Mouse (Mus musculus) heart, embryonic 15.5 days (tissue): Measurements from ENCODE around the gene 4930402H24Rik. TPM values are rescaled to one million over a fixed set of nuclear protein-coding genes. Genes with fewer than 3 reads are reported as not detected.

Experiments
- ATAC-seq: fragments of 200-750 bp; cut with Nextera tagmentation; replicated peaks from 2 replicates; pipeline ENCODE4 v1.8.0; 2017; ENCODE audit warnings: low read depth, moderate TSS enrichment; ENCODE audit not compliant: insufficient number of reproducible peaks, insufficient read depth, low FRiP score
- H3K27ac ChIP-seq: fragments of 300-500 bp; sonication (generic); 2 replicates; pipeline ENCODE4 v1.5.1; 2015; ENCODE audit warnings: mild to moderate bottlenecking, inconsistent platforms
- H3K27me3 ChIP-seq: fragments of 300-500 bp; sonication (generic); 2 replicates; pipeline ENCODE4 v1.6.1; 2015; ENCODE audit warnings: inconsistent platforms
- H3K36me3 ChIP-seq: fragments of 300-500 bp; sonication (generic); 2 replicates; pipeline ENCODE4 v1.6.1; 2015; ENCODE audit warnings: mild to moderate bottlenecking, inconsistent platforms
- H3K4me1 ChIP-seq: fragments of 300-500 bp; sonication (generic); replicated peaks from 2 replicates; pipeline ENCODE4 v1.6.1; 2015; ENCODE audit warnings: inconsistent platforms
- H3K4me2 ChIP-seq: fragments of 300-500 bp; sonication (generic); 2 replicates; pipeline ENCODE4 v1.6.1; 2015; ENCODE audit warnings: inconsistent platforms, mild to moderate bottlenecking, moderate library complexity
- H3K4me3 ChIP-seq: fragments of 300-500 bp; sonication (generic); 2 replicates; pipeline ENCODE4 v1.5.1; 2015; ENCODE audit warnings: mild to moderate bottlenecking, inconsistent platforms
- H3K9ac ChIP-seq: fragments of 300-500 bp; sonication (generic); 2 replicates; pipeline ENCODE4 v1.6.1; 2015; ENCODE audit warnings: mild to moderate bottlenecking, inconsistent platforms
- H3K9me3 ChIP-seq: fragments of 300-500 bp; sonication (generic); replicated peaks from 2 replicates; pipeline ENCODE4 v1.6.1; 2016; ENCODE audit warnings: inconsistent platforms
- WGBS: fragments of 180-500 bp; shearing (Covaris S2); methylation state at CpG from one replicate; pipeline ENCODE4 v1.1.7; 2015; ENCODE audit warnings: mixed read lengths; 5-methylcytosine and 5-hydroxymethylcytosine counted together
- polyA plus RNA-seq: library from polyadenylated mRNA; unstranded; fragments of >200 nt; fragmentation: Nextera tagmentation; extraction: Ambion mirVana; gene quantifications from 2 replicates; pipeline ENCODE4 v1.2.1, GENCODE M21; 2015

The 4930402H24Rik gene
- polyA plus RNA-seq, 1 experiment from 2014 or later = 50.9 TPM

DNA sequence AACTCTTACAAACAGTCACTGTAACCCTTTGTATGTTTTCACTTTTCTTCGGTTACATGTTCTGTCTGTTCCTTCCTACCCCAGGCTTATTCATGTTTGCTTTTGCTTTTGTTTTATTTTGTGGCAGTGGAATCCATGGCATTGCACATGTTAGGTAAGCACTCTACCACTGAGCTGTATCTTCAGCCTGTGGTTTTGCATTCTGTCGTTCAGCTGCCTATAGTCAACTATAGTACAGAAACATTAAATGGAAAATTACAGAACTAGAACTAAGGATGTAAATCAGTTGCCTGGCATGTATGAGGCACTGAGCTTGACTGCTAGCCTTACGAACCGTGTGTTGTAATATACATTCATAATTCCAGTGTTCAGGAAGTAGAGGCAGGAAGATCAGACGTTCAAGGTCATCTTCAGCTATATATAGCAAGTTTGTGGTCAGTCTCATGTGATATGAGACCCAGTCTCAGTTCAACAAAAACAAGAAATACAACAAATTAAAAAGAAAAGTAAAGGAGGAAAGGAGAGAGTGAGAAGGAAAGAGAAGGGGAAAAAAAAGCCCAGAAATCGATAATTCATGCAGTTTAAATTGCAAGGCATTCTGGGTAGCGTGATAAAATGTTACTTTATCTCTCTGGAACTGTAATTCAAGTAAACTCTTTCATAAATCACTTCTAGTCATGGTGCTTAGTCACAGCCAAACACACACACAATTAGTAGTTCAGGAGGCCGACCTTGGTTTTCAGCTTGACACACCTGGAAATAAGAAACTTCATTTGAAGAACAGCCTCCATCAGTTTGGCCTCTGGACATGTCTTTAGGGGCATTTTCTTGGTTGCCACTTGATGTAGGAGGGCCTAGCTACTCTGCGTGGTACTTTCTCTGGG lies 54.6 kb downstream of the 4930402H24Rik start:
- H3K4me3 ChIP-seq = no peak overlapping the region
- no peak overlapping the region for H3K4me2 ChIP-seq
- no peak overlapping the region for H3K9ac ChIP-seq
- no peaks in the 10 kb centered on the region for H3K4me1 ChIP-seq
- ATAC-seq = no peak
- no peaks in the 10 kb centered on the region for H3K9me3 ChIP-seq
- H3K36me3 ChIP-seq = no peaks in the 10 kb centered on the region
- H3K27ac ChIP-seq = no peak overlapping the region
- 73% methylated on average over 9 of the region's 9 CpGs for WGBS
- H3K27me3 ChIP-seq = no peaks in the 10 kb centered on the region

DNA sequence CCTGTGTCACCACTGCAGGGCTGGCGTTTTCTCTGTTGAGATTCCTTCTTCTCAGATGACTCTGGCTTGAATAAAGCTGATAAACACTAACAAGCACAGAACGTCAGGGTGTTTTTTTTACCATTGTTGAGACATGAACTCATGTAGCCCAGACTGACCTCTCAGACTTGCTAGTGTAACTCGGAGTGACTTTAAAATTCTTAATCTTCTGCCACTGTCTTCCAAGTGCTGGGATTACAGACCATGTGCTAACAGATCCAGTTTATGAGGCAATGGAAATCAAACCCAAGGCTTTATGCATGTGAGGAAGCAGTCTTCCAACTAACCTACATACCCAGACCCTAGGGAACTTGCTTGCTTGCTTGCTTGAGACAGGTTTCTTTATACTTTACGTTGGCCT lies 56.5 kb downstream of the 4930402H24Rik start:
- 50% methylated on average over 4 of the region's 4 CpGs for WGBS
- H3K27ac ChIP-seq = no peak overlapping the region
- no peaks in the 10 kb centered on the region for H3K9me3 ChIP-seq
- no peak overlapping the region for H3K4me2 ChIP-seq
- no peaks in the 10 kb centered on the region for H3K36me3 ChIP-seq
- H3K4me3 ChIP-seq = no peak overlapping the region
- no peaks in the 10 kb centered on the region for H3K27me3 ChIP-seq
- H3K4me1 ChIP-seq = no peaks in the 10 kb centered on the region
- ATAC-seq = no peak
- no peak overlapping the region for H3K9ac ChIP-seq

DNA sequence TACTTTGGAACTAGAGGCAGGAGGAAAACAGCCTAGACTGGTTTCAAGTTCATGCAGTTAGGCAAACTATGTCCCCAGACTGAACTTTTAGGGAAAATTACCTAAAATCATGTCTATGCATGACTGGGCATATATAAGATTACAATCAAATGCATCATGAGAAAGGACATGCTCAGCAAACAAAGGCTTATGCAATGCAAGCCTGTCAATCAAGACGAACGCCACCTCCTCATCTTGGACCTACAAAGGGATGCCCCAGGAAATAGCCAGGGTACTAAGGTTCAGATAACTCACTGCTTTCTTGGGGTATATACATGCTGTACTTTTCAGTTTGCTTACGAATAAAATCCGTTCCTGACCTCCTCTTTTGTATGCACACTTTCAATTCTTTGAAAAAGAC lies 57.9 kb downstream of the 4930402H24Rik start:
- Histone ChIP-seq H3K27me3 (no peaks in the 10 kb centered on the region), H3K4me3 (no peak overlapping the region), H3K36me3 (no peaks in the 10 kb centered on the region), H3K4me2 (no peak overlapping the region), H3K4me1 (peaks cover 10% of the 10 kb centered on the region), H3K9ac (no peak overlapping the region), H3K9me3 (no peaks in the 10 kb centered on the region), H3K27ac (no peak overlapping the region)
- WGBS = 85% methylated on average over 4 of the region's 4 CpGs
- ATAC-seq = no peak

DNA sequence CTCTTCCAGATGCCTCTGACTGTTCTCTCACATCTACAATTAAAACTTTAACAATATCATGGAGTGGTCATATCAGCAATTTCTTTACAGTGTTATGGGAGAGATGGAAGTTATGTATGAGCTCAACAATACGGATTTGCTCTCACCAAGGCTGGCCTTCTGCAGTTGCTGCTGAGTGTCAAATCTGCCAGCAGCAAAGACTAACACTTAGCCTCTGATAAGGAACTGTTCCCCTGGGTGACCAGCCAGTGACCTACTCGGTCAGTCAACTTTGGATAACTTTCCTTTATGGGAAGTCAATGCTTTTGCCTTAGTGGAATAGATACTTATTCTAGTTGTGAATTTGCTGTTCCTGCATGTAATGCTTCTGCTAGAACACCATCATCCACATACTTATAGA lies 62.6 kb downstream of the 4930402H24Rik start:
- Histone ChIP-seq H3K9ac (no peak overlapping the region), H3K4me1 (peaks cover 20% of the 10 kb centered on the region), H3K27ac (peak overlapping the region; percentile 69), H3K27me3 (no peaks in the 10 kb centered on the region), H3K9me3 (no peaks in the 10 kb centered on the region), H3K4me2 (0 out of 2 replicates have a peak overlapping the region, but pooled peaks have one; percentile 16), H3K4me3 (no peak overlapping the region), H3K36me3 (no peaks in the 10 kb centered on the region)
- WGBS = 11% methylated on average over 2 of the region's 2 CpGs
- ATAC-seq = no peak; the same call in 1 of the 2 replicates

DNA sequence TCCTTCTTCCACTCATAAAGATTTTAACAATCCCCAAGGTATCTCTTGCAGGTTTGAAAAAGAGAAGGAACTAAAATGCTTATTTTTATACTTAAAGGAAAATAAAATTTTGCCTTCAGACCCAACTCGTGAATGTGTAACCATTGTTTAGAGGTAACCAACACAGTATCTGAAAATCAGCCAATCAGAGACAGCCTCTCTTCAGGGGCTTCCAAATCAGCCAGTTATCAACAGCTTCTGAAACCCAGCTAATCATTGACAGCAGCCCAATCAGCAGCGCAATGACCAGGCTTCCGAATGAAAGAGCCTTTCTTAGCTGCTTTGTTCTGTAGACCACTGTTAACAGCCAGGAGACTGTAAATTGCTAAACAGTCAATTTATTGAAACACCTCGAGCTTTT lies 65.4 kb downstream of the 4930402H24Rik start:
- Histone ChIP-seq H3K4me2 (peak overlapping the region; percentile 62; the same call in 1 of the 2 replicates), H3K4me3 (no peak overlapping the region), H3K27me3 (no peaks in the 10 kb centered on the region), H3K36me3 (peaks cover 12% of the 10 kb centered on the region; the same call in 1 of the 2 replicates), H3K4me1 (peaks cover 28% of the 10 kb centered on the region), H3K27ac (no peak overlapping the region), H3K9me3 (no peaks in the 10 kb centered on the region), H3K9ac (no peak overlapping the region)
- no peak for ATAC-seq
- WGBS = 30% methylated on average over 4 of the region's 4 CpGs

DNA sequence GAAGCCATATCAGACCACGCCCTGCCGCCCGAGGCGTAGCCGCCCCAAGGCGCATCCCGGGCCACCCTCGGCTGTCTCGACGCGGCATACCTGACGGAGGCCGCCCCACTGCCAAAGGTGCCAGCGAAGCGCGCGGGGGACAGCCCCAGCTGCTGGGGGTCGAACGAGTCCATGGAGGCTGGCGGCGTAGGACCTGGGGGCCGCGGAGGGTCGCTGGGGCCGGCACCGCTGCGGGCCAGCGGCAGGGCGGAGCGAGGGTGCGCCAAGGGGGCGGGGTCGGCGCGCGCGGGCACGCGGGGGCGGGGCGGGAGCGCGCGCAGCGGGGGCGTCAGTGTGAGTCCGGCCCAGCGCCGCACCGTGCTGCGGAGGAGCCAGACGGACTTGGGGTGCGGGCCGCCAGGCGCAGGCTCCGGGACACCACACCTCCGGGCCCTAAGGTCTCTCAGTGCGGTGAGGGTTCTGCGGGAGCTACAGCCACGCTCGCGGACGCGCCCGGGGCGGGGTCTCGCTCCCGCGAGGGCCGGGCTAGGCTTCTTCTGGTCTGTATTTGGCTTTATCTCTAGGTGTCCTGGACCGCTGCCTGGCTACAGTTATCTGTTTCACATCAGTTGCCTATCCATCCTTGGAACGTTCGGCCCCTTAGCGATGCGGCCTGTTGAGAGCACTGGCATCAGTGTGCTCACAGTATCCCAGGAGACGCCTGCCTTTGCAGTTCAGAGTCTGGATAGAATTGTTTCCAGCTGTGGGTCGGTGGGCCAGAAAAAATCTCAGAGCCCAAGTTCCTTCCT lies 66.1 kb downstream of the 4930402H24Rik start:
- ATAC-seq = peak; percentile 91

DNA sequence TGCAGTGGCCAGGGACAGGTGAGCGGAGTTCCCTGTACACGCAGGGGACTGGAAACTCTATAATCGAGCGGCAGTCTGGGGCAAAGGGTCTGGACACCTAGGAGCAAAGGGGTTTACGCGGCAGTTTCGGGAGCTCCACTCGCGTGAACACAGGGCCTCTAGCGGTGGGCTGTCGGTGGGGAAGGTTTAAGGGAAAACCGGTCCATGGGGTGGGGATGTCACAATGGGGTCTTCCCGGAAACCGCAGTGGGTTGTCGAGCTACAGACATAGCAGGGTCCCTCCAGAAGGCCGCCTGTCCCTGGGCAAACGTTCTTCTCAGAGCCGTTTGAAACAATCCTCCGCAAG lies 66.7 kb downstream of the 4930402H24Rik start:
- Histone ChIP-seq H3K4me3 (peak overlapping the region; percentile 90), H3K27ac (peak overlapping the region; percentile 92), H3K9me3 (no peaks in the 10 kb centered on the region), H3K4me2 (peak overlapping the region; percentile 62), H3K36me3 (peaks cover 20% of the 10 kb centered on the region; the same call in 1 of the 2 replicates), H3K4me1 (peaks cover 27% of the 10 kb centered on the region), H3K9ac (peak overlapping the region; percentile 92), H3K27me3 (no peaks in the 10 kb centered on the region)
- ATAC-seq = peak; percentile 18
- WGBS = under 1% methylated on average over 19 of the region's 19 CpGs

More for the DNA sequence above, 66.1 kb downstream of the 4930402H24Rik start:
- peak overlapping the region; percentile 92 for H3K27ac ChIP-seq
- peak overlapping the region; percentile 62 for H3K4me2 ChIP-seq
- WGBS = under 1% methylated on average over 74 of the region's 77 CpGs
- no peaks in the 10 kb centered on the region for H3K27me3 ChIP-seq
- H3K4me1 ChIP-seq = peaks cover 28% of the 10 kb centered on the region
- H3K4me3 ChIP-seq = peak overlapping the region; percentile 90
- H3K9ac ChIP-seq = peak overlapping the region; percentile 92
- no peaks in the 10 kb centered on the region for H3K9me3 ChIP-seq
- H3K36me3 ChIP-seq = peaks cover 16% of the 10 kb centered on the region; the same call in 1 of the 2 replicates

DNA sequence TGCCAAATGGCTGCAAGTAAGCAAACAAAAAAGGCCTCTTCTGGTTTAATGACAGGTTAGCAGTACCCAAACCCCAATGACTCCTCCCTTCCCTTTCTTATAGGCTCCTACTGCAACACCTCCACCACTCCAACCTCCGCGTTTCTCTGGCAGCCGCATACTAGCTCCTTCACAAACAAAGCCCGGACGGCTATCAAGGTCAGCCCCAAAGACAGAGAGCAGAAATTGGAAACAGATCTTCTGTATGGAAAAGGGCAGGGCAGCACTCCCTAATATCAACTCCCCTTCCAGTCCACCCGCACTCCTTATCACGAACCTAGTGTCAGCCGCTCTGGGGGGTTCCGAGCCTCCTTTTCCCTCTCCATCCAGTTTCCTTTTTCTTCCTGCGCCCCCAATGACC lies 67.1 kb downstream of the 4930402H24Rik start:
- peaks cover 25% of the 10 kb centered on the region for H3K4me1 ChIP-seq
- peak overlapping the region; percentile 62 for H3K4me2 ChIP-seq
- no peak for ATAC-seq
- peaks cover 20% of the 10 kb centered on the region; the same call in 1 of the 2 replicates for H3K36me3 ChIP-seq
- H3K9me3 ChIP-seq = no peaks in the 10 kb centered on the region
- 0% methylated on average over 10 of the region's 10 CpGs for WGBS
- H3K4me3 ChIP-seq = peak overlapping the region; percentile 90
- H3K9ac ChIP-seq = peak overlapping the region; percentile 92
- peak overlapping the region; percentile 92 for H3K27ac ChIP-seq
- no peaks in the 10 kb centered on the region for H3K27me3 ChIP-seq

DNA sequence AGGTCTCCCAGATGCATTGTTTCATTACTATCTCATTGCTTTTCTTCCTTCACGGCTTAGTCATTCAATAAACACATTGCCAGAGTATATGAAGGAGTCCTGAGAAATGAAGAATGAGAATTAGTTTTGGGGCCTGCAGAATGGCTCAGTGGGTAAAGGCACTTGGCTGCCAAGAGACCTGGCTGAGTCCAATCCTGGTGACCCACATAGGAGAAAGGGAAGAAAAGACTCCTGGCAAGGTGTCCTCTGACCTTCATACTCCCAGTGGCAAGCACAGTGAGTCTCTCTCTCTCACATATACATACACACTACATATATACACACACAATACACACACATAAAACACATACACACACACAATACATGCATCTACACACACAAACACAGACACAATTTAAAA lies 68.1 kb downstream of the 4930402H24Rik start:
- ATAC-seq = no peak
- Histone ChIP-seq H3K4me2 (peak overlapping the region; percentile 62), H3K36me3 (peaks cover 20% of the 10 kb centered on the region; the same call in 1 of the 2 replicates), H3K9me3 (no peaks in the 10 kb centered on the region), H3K9ac (0 out of 2 replicates have a peak overlapping the region, but pooled peaks have one; percentile 92), H3K27me3 (no peaks in the 10 kb centered on the region), H3K27ac (peak overlapping the region; percentile 92), H3K4me3 (peak overlapping the region; percentile 90), H3K4me1 (peaks cover 16% of the 10 kb centered on the region)
- WGBS = 48% methylated on average over 1 of the region's 1 CpGs

DNA sequence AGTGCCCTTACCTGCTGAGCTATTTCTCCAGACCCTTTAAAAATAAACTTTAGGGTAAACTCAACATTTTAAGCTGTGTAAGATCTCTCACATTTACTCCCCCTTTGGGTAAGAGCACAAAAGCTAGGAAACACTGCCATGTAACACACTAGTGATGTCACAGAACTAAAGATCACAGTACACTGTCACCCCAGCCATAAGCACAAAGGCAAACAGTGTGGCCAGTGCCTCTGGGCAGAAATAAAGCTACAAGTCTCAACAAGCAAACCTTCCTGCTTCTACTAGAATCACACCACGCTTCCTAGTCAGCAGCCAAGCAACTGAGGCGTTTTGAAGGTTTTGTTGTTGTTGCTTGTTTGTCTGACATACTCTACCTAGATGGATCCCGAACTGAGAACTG lies 72.5 kb downstream of the 4930402H24Rik start:
- Histone ChIP-seq H3K36me3 (peaks cover 33% of the 10 kb centered on the region), H3K4me3 (no peak overlapping the region), H3K9me3 (no peaks in the 10 kb centered on the region), H3K4me1 (peaks cover 18% of the 10 kb centered on the region), H3K4me2 (no peak overlapping the region), H3K9ac (no peak overlapping the region), H3K27me3 (no peaks in the 10 kb centered on the region), H3K27ac (peak overlapping the region; percentile 28; the same call in 1 of the 2 replicates)
- 86% methylated on average over 3 of the region's 3 CpGs for whole genome bisulfite sequencing
- no peak for ATAC-seq

DNA sequence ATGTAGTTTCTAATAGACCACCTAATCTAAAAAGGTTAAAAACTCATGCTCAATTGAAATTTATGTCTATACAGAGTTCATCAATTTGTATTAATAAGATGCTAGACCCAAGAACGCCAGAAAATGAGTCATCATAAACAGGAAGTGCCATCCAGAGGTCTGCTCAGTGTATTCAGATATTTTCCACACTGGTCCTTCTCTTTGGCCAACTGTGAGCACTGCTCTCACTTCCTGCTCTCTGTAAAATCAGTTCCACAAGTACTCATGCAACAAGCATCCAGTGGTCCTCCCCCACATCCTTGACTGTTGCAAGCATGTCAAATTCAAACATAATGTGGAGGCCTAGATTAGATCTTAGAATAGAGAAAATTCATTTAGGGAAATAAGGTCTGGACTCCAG lies 73.6 kb downstream of the 4930402H24Rik start:
- no peak overlapping the region for H3K27ac ChIP-seq

More for the DNA sequence above, 73.6 kb downstream of the 4930402H24Rik start:
- Histone ChIP-seq H3K27me3 (no peaks in the 10 kb centered on the region), H3K4me1 (peaks cover 10% of the 10 kb centered on the region; the same call in 1 of the 2 replicates), H3K9ac (no peak overlapping the region), H3K9me3 (no peaks in the 10 kb centered on the region), H3K36me3 (peaks cover 31% of the 10 kb centered on the region), H3K4me2 (no peak overlapping the region), H3K4me3 (no peak overlapping the region)
- ATAC-seq = 0 out of 2 replicates have a peak, but pooled peaks have one; percentile 43
- 39% methylated on average over 1 of the region's 1 CpGs for WGBS
